Mouse (Mus musculus): ENCODE results near the gene Enho. TPM values are rescaled to one million over a fixed set of nuclear protein-coding genes. Genes with fewer than 3 reads are reported as not detected.

Gene Enho
- total and polyA plus RNA-seq, 2 experiments from 2014 or later: 4.0 to 12.7 TPM

GRCm38 (mm10) chr4:41602818-41603217, 37.3 kb downstream of the Enho start:
- no peak overlapping the region for H3K27ac ChIP-seq (ENCODE audit: low read depth)
- no peaks in the 10 kb centered on the region for H3K9me3 ChIP-seq (replicated peaks; ENCODE audit: control insufficient read depth, low read length)
- 48% methylated on average over 4 of the region's 4 CpGs for WGBS

More at GRCm38 (mm10) chr4:41602818-41603217, 37.3 kb downstream of the Enho start:
- DNase-seq (ENCODE audit: low spot score) (no peak), ATAC-seq (ENCODE audit: insufficient read depth, low read depth) (no peak)
- H3K4me2 ChIP-seq (ENCODE audit: low read depth, low read length): no peak overlapping the region
- TF ChIP-seq EP300 (IDR thresholded peaks at IDR 0.05; ENCODE audit: low read depth) (no peak), CTCF (IDR thresholded peaks at IDR 0.05; ENCODE audit: low read depth) (no peak)
- H3K4me1 ChIP-seq (ENCODE audit: control insufficient read depth, insufficient read depth): no peaks in the 10 kb centered on the region
- no peaks in the 10 kb centered on the region for H3K36me3 ChIP-seq (replicated peaks; ENCODE audit: control insufficient read depth, insufficient read depth, low read length)
- H3K9ac ChIP-seq (replicated peaks; ENCODE audit: low read depth, low read length): no peak overlapping the region
- H3K27me3 ChIP-seq (ENCODE audit: control insufficient read depth, insufficient read depth, low read length): peaks cover 13% of the 10 kb centered on the region; the same call in 1 of the 2 replicates
- no peak overlapping the region for H3K4me3 ChIP-seq (ENCODE audit: low read depth, low read length)

Other genes starting within 250 kb of the Enho start
- 2.9 and 3.4 TPM in 2 replicates for gene Kif24, start 175.4 kb downstream of the Enho start, total RNA-seq (2014; rRNA removed; ENCODE audit: low replicate concordance)
- 1.1 and 1.4 TPM in 2 replicates for gene Kif24, start 175.4 kb downstream of the Enho start, polyA plus RNA-seq (2015; fragmentation: Nextera tagmentation; extraction: Ambion mirVana)
- 10.5 and 37.6 TPM in 2 replicates for gene Nudt2, start 175.2 kb downstream of the Enho start, total RNA-seq (2014; rRNA removed; ENCODE audit: low replicate concordance)
- gene Nudt2, start 175.2 kb downstream of the Enho start, polyA plus RNA-seq (2015; fragmentation: Nextera tagmentation; extraction: Ambion mirVana): 42.0 and 45.9 TPM in 2 replicates
- gene AI464131, start 137.2 kb downstream of the Enho start, total RNA-seq (2014; rRNA removed; ENCODE audit: low replicate concordance): 6.3 and 9.3 TPM in 2 replicates
- gene AI464131, start 137.2 kb downstream of the Enho start, polyA plus RNA-seq (2015; fragmentation: Nextera tagmentation; extraction: Ambion mirVana): 2.5 and 2.9 TPM in 2 replicates
- gene 1110017D15Rik, start 123.0 kb downstream of the Enho start, total RNA-seq (2014; rRNA removed; ENCODE audit: low replicate concordance): not detected in 2 replicates
- gene 1110017D15Rik, start 123.0 kb downstream of the Enho start, polyA plus RNA-seq (2015; fragmentation: Nextera tagmentation; extraction: Ambion mirVana): 0.18 and 1.0 TPM in 2 replicates
- 4.0 and 10.7 TPM in 2 replicates for gene Fam219a, start 70.8 kb downstream of the Enho start, total RNA-seq (2014; rRNA removed; ENCODE audit: low replicate concordance)
- gene Fam219a, start 70.8 kb downstream of the Enho start, polyA plus RNA-seq (2015; fragmentation: Nextera tagmentation; extraction: Ambion mirVana): 2.3 and 3.1 TPM in 2 replicates
- 2.2 and 12.9 TPM in 2 replicates for gene Dnaic1, start 70.5 kb downstream of the Enho start, total RNA-seq (2014; rRNA removed; ENCODE audit: low replicate concordance)
- gene Dnaic1, start 70.5 kb downstream of the Enho start, polyA plus RNA-seq (2015; fragmentation: Nextera tagmentation; extraction: Ambion mirVana): 1.8 and 2.1 TPM in 2 replicates
- gene Cntfr, start 56.8 kb upstream of the Enho start, total RNA-seq (2014; rRNA removed; ENCODE audit: low replicate concordance): 0.31 TPM in 1 of 2 replicates, not detected in the other
- 0.38 and 0.41 TPM in 2 replicates for gene Cntfr, start 56.8 kb upstream of the Enho start, polyA plus RNA-seq (2015; fragmentation: Nextera tagmentation; extraction: Ambion mirVana)
- gene Il11ra1, start 59.7 kb upstream of the Enho start, total RNA-seq (2014; rRNA removed; ENCODE audit: low replicate concordance): 77.1 and 110 TPM in 2 replicates
- gene Il11ra1, start 59.7 kb upstream of the Enho start, polyA plus RNA-seq (2015; fragmentation: Nextera tagmentation; extraction: Ambion mirVana): 104 and 116 TPM in 2 replicates
- 49.6 and 49.8 TPM in 2 replicates for gene Rpp25l, start 73.2 kb upstream of the Enho start, total RNA-seq (2014; rRNA removed; ENCODE audit: low replicate concordance)
- 38.9 and 40.2 TPM in 2 replicates for gene Rpp25l, start 73.2 kb upstream of the Enho start, polyA plus RNA-seq (2015; fragmentation: Nextera tagmentation; extraction: Ambion mirVana)
- gene Dctn3, start 82.8 kb upstream of the Enho start, total RNA-seq (2014; rRNA removed; ENCODE audit: low replicate concordance): 81.6 and 121 TPM in 2 replicates
- 161 and 165 TPM in 2 replicates for gene Dctn3, start 82.8 kb upstream of the Enho start, polyA plus RNA-seq (2015; fragmentation: Nextera tagmentation; extraction: Ambion mirVana)
- not detected in 2 replicates for gene Arid3c, start 90.8 kb upstream of the Enho start, total RNA-seq (2014; rRNA removed; ENCODE audit: low replicate concordance)
- not detected in 2 replicates for gene Arid3c, start 90.8 kb upstream of the Enho start, polyA plus RNA-seq (2015; fragmentation: Nextera tagmentation; extraction: Ambion mirVana)
- 95.0 and 96.8 TPM in 2 replicates for gene Galt, start 114.9 kb upstream of the Enho start, total RNA-seq (2014; rRNA removed; ENCODE audit: low replicate concordance)
- gene Galt, start 114.9 kb upstream of the Enho start, polyA plus RNA-seq (2015; fragmentation: Nextera tagmentation; extraction: Ambion mirVana): 69.8 and 70.9 TPM in 2 replicates
- 40.9 and 57.4 TPM in 2 replicates for gene Sigmar1, start 115.8 kb upstream of the Enho start, total RNA-seq (2014; rRNA removed; ENCODE audit: low replicate concordance)
- 33.4 and 37.1 TPM in 2 replicates for gene Sigmar1, start 115.8 kb upstream of the Enho start, polyA plus RNA-seq (2015; fragmentation: Nextera tagmentation; extraction: Ambion mirVana)
- gene Ccl27a, start 133.9 kb upstream of the Enho start, total RNA-seq (2014; rRNA removed; ENCODE audit: low replicate concordance): 48.5 and 73.7 TPM in 2 replicates
- gene Ccl27a, start 133.9 kb upstream of the Enho start, polyA plus RNA-seq (2015; fragmentation: Nextera tagmentation; extraction: Ambion mirVana): 49.4 and 49.6 TPM in 2 replicates